Mouse (Mus musculus): ENCODE measurements around the gene Gpc3.

Gene Gpc3

DNA sequence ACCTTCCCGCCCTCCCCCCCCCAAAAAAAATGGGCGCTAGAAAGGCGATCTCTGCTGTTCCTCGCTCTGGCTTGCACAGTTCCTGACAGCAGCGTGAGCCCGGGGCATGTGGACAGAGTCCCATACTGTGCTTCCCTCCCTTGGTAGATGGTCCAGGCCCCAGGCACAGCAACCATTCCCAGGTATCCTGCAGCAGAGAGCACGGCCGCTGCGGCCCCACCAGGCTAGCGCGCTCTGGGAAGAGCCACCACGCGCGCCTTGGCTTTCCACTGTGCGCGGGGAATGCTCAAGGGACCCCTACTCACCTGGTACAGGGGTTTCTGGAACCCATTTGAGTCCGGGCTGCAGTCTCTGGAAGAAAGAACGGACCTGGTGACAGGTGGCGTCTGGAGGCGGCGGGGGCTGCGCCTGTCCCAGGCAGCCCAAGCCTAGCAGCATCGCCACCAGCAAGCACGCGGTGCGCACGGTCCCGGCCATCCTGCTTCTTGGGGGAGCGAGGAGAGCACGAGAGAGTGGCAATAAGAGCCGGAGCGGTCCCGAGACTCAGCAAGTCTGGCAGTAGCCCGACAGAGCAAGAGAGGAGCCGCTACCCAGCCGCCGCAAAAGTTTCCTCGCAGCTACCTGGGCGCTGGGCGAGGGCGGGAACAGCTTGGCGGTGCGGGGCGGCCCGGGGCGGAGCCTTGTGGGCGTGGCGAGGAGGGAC, at the start of gene Gpc3:
TSS of gene Gpc3 (minus strand) at position 623 of the 703 bp plus-strand sequence.
- no peak for DNase-seq (ENCODE audit: low spot score)

DNA sequence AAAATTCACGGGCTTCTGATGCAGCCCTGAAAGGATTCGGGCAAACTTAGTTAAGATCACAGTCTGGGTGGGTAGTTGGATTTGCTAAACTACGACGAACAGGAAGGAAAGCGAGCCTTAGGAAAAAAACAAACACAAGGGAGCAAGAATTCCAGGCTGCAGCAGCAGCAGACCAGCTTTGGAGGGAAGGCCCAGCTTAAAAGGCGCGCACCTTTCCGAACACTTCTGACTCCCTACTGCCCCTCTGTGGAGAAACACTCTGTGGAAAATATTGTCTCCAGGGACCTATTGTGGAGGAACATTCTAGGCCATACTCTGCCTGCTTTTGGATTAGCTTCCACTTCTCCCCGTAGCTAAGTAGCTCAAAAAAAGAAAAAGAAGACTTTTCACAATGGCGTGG, 38.2 kb upstream of the Gpc3 start:
- peak; percentile 53 for DNase-seq (ENCODE audit: low spot score)

DNA sequence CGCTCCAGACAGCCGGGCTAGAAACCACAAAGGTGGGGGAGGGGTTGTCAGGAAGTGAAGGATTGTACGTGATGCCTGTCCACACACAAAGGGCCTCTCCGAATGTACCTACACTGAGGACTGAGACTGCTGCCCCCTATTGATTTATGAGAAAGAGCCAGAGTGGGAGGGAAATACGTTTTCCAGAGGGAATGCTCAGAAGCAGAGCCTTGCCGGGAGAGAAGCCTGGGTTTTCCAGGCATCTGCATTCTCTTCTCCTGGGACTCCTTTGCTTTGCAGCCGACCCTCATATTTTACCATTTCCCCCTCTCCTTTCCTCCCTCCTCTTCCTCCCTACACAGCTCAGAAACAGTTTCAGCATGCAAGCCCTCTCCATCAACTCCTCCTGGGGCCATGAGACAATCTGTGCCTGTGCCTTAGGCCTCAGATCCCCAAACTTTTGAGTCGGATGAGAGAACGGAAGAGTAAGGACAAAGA, 37.8 kb upstream of the Gpc3 start:
- peak; percentile 58 for DNase-seq (ENCODE audit: low spot score)

DNA sequence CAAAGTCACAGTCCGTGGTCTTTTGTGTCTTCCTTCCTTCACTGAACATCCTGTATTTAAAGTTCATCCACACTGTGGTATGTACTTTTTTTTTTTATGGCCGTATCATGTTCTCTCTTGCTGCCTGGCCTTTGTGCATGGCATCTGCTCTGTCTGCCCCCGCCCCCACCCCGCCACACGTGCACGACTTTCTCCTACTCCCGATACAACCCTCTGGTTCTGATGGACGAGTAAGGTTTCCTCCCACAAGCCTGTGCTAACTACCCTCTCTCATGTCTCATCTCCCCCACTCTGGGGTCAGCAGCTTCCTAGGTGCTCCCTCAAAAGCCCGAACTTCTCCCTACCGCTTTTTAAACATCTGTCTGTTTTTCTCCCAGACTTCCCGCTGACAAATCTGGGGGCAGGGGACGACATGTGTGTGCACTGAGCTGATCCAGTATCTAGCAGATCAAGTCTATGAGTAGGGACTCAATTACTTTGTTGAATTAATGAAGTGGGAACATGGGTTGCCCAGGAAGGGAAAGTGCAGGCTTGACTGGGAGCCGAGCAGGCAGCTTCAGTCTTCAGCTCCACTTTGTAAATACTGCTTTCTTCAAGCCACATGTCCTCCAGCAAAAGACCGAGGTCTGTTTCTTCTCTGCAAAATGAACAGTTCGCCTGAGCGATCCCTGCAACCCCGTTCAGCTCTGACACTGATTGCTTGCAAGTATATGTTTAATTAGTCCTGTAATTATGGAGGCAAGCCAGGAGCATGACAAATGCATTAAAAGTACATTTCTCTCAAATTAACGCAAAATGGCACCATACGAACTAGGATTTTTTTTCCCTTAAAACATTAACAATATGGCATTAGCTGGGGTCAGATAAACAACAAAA, 35.4 kb upstream of the Gpc3 start:
- DNase-seq (ENCODE audit: low spot score) = no peak

DNA sequence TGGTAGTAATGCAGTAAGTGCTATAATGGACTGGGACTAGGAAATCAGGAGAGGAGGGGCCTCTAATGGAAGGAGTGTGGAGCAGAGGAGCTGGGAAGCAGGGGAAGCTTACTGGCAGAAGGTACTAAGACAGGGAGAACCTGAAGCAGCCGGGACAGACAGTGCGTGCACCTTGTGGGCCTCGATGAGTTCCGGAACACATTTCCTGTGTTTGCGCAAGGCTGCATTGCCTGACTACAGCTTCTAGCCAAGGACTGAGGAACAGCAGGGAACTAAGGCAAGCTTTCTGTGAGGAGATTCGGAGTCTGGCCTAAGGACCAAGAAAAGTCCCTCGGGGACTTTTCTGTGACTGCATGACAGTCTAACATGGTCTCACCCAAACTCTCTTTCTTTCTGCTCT, 30.6 kb upstream of the Gpc3 start:
- no peak for DNase-seq (ENCODE audit: low spot score)

DNA sequence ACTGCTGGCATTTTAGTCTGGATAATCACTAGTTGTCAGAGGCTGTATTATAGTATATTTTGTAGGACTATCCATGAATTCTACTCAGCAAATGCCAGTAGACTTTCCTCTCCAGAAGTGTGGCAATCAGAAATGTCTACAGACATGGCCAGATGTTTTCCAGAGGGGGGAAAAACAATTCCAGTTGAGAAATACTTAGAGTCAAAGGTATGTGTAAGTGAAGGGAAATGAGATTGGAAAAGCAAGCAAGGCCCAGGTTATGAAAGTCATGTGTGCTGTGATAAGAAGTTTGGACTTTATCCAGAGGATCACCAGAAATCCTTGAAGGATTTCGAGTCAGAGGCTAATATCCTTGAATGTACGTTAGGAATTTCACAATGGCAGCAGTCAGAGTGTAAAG, 29.6 kb upstream of the Gpc3 start:
- peak; percentile 58 for DNase-seq (ENCODE audit: low spot score)

DNA sequence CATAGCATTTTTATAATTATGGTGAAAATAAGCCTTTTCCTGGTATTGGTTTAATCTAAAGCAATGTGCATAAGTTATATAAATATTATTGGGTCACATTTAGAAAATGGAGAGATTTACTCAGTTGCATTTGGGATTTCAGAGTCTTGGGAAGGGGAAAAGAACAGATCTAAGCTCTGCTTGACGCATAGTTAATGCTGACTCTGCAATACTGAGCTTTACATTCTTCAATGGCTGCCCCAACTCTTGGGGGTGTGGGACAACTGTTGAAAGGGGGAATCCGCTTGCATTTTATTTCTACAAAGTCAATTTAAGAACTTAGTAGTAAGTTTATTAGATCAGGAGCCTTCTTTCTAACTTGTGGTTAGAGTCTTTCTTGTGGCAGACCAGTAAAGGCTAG, 28.4 kb upstream of the Gpc3 start:
- DNase-seq (ENCODE audit: low spot score) = no peak

DNA sequence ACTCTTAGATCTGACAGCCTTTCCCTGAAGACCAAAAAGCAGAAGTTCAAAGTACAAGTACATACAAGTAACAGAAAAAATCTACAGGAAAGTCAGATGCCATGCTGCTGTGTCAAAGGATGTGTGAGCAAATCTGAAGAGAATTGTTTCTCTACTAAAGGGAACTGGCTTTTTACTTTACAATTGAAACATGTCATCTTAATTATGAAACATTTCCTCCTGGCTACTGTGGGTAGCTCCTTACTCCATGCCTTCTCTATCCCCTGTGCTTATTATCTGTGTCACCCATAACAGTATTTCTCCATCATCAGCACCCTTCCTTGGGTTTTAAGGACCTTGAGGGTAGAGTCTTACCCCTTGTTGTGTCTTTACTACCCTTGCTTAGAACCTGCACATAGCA, 23.7 kb upstream of the Gpc3 start:
- no peak for DNase-seq (ENCODE audit: low spot score)

DNA sequence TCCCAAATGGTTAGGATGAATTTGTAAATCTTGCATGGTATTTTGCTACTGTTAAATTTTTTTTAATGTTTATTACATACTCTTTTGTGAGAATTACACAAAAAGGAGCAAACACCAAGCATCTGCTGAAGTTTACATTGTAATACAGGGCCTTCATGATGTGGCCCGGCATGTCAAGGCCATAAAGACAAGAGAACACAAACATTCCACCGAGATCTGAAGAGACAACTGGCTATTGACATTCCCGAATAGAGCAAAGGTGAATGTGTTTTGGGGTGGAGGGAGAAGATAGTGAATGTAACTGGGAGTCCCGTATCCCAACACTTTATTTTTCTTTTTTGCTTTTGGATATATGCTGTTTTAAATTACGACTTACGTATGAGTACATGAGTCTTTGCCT, 20.2 kb upstream of the Gpc3 start:
- DNase-seq (ENCODE audit: low spot score) = no peak

DNA sequence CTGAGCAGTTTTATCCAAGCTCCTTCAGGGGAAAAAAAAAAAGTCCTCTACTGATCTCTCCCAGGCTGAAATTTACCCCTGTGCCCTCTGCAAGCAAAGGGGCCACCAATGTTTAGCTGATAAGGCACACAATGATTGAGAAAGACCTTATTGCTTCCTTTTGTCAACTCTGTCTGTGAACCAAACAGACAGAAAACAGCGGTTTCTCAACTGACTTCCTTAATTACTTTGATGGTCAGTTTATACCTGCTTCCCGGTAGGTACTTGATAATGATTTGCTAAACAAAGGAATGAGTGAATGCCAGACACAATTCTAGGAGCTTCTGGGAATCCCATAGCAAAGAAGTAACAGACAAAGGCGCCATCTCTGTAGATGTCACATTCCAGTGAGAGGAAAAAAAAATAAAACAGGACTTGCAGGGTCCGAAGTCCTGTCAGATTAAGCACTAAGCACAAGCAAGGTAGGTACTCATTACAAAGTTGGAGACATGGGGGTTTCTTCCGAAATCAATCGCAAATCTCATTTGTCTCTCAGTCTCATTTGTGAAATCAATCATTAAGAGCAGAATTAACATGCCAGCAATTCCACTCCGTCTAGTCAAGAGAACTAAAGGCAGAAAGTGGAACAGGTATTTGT, 19.1 kb upstream of the Gpc3 start:
- DNase-seq (ENCODE audit: low spot score) = no peak

DNA sequence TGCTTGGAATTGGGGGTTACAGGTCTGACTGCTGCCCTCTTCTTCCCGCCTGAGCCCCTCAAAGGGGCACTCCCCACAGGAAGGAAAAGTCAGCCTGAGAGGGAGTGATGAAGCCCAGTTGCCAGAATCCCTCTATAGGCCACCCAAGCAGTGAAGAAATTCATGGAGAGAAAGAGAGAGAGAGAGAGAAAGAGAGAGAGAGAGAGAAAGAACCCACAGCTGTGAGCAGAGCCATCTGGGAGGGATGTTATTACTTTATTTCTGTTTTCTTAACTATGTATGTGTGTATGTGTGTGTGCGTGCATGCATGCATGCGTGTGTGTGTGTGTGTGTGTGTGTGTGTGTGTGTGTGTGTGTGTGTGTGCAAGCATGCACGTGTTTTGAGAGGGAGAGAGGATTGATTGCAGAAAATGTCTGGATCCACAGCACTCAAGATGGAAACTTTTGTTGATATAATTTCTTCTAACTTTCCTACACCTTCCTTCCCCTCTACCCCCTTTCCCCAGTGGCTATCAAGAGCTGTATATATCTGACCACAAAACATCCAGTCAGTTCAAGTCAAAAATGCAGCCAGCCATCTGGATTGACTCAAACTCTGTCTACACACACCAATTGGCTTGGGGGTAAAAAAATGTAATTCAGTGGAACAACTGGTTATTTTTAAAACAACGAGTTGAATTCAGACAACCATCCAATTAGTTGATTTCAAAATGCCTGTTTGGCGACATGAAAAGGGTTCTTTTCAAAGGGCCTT, 13.4 kb upstream of the Gpc3 start:
- no peak for DNase-seq (ENCODE audit: low spot score)

DNA sequence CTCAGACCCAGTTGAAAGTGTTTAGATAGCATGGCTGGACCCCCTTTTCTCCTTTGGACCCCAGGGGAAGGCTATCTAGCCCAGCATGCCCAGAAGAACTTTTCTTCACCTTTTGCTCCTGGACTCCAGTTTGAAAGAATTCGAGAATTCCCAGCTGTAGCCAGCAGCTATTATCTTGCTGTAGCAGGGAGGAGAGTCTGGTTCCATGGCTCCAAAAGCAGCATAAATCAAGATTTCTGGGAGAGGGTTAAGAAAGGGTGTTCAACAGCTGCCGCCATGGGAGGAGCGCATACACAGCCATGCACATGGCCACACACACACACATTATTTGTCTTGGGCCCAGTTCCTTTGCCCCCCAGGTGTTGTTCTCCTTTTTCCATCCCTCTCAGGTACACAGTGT, 4.1 kb upstream of the Gpc3 start:
- DNase-seq (ENCODE audit: low spot score) = no peak

DNA sequence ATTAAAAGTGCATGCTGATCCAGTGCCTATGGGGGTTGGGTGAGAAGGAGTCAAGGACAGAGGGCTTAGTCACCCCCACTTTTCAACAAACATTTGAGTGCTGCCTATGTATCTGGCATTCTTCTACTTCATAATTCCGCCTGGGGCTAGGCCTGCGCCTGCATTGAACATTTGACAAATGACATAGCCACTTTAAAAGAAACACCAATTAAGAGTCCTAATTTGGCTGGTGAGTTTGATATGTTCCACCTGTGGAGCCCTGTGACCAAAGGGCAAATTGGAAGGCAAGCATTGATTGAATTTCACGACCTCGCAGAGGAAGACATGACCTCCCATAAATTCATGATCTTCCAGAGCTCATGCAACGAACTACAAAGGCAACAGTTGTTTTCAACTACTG, 2.4 kb upstream of the Gpc3 start:
- no peak for DNase-seq (ENCODE audit: low spot score)

DNA sequence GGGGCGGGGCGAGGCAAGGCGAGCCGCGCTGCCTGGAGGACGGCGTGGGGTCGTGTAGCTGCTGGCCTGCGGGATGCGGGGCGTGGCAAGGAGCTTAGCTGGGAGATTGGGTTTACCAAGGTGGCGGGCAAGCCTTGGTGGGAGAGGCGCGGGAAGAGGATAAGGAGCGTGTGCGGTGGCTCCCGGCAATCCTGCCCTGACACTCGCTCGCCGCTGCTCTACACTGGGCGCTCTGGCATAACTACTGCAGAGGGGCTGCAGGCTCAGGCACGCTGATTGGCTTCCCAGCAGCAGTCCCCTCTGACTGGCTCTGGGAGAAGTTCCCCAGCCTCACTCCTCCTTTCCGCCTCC, 256 bp upstream of the Gpc3 start:
- DNase-seq (ENCODE audit: low spot score) = peak; percentile 90

DNA sequence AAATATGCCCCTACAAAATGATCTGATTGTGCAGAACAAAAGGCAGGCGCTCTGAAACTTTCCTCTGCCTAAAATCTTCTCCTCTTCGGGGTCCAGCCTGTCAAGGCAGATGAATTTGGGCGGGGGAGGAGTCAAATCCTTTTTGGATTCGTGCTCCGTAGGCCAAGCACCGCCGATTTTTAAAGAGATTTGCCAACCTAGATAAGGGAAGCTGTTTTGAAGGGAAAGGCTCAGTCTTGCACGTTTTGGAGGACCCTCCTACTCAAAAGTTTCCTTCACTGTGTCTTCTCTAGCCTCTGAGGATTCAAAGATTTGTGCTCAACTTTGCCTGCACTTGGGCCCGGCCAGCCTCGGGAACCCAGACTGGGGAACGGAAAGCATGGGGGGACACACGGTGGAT, 944 bp downstream of the Gpc3 start:
- no peak for DNase-seq (ENCODE audit: low spot score)

DNA sequence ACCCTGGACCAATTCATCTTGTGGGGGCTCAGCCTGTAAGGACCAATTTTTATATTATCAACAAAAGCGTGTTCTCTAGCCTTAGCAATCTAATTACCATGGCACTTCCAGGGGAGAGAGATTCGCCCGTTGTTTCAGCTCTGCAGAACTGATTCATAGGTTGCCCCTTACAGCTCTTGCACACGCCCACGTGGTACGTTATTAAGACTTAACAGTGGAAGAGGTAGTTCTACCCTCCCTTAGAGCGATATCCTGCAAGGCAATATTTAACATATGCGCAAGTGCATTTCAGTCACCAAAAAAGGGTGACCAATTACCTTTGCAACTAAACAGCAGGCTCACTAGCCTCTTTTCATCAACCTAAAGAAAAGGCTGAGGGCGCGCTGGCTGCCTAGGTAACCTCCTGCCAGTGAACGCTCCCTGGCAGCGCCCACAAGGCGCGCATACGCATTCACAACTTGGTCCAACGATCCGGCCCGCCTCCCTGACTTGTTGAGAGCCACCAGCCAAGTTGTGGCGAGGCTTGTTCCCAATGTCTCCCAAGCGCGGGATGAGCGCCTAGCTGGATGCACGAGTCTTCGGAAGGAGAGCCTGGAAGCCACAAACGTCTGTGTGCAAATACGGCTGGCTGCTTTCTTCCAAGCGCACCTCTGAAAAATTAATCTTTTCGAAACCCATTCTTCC, 1.6 kb downstream of the Gpc3 start:
- DNase-seq (ENCODE audit: low spot score) = no peak

DNA sequence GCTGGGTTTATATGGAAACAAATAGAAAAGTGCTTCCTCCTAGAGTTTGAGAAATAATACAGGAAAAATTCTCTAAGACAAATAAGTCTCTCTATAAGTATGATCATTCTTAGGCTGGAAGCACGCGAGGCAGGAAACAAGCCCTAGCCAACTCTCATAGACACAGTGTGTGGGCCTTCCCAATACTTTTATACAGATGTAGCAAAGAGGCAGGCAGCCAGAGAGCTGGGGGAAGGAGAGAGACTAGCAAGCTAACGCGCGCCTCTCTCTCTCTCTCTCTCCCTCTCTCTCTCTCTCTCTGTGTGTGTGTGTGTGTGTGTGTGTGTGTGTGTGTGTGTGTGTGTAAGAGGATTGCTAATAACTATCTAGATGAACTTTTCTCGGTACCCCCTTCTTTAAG, 2.2 kb downstream of the Gpc3 start:
- DNase-seq (ENCODE audit: low spot score) = no peak

DNA sequence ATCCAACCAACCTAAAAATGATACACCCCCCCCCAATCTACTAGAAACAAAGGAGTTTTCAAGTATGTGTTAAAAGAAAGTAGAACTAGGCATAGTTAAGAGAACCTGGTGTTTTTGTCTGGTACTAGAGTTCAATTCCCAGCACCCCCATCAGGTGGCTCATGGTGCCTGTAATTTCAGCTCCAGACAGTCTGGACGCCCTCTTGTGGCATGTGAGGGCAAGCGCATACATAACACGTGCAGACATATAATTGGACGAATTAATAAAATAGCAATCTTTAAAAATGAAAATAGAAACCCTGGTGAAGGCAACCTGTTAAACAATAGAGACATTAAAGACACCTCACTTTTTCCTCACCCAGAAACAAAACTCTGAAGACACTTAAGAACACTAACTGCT, 10.6 kb downstream of the Gpc3 start:
- no peak for DNase-seq (ENCODE audit: low spot score)

DNA sequence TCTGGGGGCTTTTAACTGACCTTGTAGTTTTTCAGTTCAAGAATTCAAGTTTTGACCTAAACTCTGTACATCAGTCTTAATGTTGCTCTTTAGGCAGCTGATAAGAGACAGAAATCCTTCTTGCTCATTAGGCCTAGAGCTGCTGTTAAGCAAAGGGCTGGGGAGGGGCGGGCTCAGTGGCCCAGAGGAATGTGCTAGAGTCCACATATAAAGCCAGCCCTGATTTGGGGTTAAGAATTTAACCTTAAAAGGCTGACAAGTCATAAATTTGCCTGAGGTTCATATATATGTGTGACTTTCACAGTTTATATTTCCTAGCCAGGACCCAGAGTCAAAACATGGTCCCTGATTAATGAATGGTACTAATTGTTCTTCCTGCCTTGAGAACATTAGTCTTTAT, 14.5 kb downstream of the Gpc3 start:
- peak; percentile 35 for DNase-seq (ENCODE audit: low spot score)

DNA sequence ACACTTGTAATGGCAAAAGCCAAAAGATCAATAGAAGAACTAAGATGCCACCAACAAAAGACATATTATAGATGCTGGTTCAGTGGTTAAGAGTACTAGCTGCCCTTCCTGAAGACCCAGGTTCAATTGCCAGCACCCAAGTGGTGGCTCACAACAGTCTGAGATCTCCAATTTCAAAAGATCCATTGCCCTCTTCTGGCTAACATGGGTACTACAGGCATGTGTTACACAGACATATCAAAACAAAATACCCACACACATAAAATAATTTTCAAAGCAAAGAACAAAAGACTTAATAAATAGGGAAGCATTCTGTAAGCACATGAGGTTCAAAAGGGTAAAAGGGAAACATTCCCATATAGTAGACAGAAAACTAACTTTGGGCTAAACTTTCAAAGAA, 26.1 kb downstream of the Gpc3 start:
- no peak for DNase-seq (ENCODE audit: low spot score)

DNA sequence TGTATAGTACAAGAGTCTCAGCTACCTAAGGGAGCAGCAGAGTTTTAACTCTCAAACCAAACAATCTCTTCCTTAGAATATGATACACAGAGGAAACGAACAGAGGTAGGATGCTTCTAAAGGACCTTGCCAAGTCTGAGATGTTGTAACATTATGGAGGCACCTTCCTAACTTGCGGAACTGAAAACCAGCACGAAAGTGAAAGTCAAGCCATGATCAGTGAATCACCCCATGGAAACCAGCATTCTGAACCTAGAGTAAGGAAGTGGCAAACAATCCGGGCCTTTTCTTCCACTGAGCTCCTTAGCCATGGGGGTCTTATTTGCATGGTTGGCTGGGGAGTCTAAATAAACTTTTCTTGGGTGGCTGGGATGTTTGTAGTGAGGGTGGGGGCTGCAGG, 53.8 kb downstream of the Gpc3 start:
- no peak for DNase-seq (ENCODE audit: low spot score)

DNA sequence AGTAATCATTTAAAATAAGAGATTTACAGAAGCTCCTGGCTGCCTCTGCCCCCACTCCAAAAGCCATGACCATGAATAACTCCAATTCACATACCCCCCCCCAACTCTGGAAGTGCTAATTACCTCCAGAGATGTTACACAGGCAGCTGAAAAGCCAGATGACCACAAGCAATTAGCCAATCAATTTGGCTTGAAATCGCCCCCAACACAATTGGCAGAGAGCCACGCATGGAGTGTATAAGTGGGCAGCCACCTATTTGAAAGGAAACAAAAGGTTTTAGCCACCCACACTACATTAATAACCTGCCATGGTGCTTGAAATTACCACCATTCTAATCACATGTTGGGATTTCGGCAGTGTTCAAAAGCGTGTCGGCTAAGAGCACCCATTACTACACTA, 55.2 kb downstream of the Gpc3 start:
- no peak for DNase-seq (ENCODE audit: low spot score)

All from yolk sac, embryonic 10.5 days (tissue).